Mouse (Mus musculus) bone marrow, adult 2 months (tissue): ENCODE measurements around the gene Lias. TPM values are rescaled to one million over a fixed set of nuclear protein-coding genes. Genes with fewer than 3 reads are reported as not detected.

Source experiments
- H3K27ac ChIP-seq: fragments of 200-500 bp; 2 replicates; pipeline ENCODE4 v1.5.1; 2012; ENCODE audit warnings: low read depth, mild to moderate bottlenecking, control low read depth, inconsistent platforms, low read length; ENCODE audit not compliant: control insufficient read depth, poor library complexity, insufficient read depth
- H3K4me1 ChIP-seq: fragments of 200-500 bp; 2 replicates; pipeline ENCODE4 v1.6.1; 2011; ENCODE audit warnings: low read length; ENCODE audit not compliant: control insufficient read depth, insufficient read depth
- H3K4me3 ChIP-seq: fragments of 200-500 bp; replicated peaks from 2 replicates; pipeline ENCODE3; 2011; ENCODE audit warnings: mild to moderate bottlenecking, low read depth, low read length, control low read depth; ENCODE audit not compliant: control insufficient read depth
- CTCF ChIP-seq: fragments of 200-500 bp; IDR thresholded peaks from 2 replicates; pipeline ENCODE4 v1.5.1; 2011; ENCODE audit warnings: low read length, control low read depth; ENCODE audit not compliant: control insufficient read depth, insufficient read depth
- POLR2A ChIP-seq: fragments of 200-500 bp; IDR thresholded peaks from 2 replicates; pipeline ENCODE4 v1.6.1; 2011; ENCODE audit warnings: low read depth, mild to moderate bottlenecking, control low read depth, low read length, borderline replicate concordance; ENCODE audit not compliant: control insufficient read depth
- WGBS: fragments of 180-500 bp; shearing (Covaris S2); methylation state at CpG from one replicate; pipeline ENCODE4 v1.1.7; 2018; 5-methylcytosine and 5-hydroxymethylcytosine counted together
- polyA plus RNA-seq: library from polyadenylated mRNA; stranded (reverse); fragments of >200 nt; gene quantifications from 2 replicates; pipeline ENCODE4 v1.2.4, GENCODE M21; 2011; ENCODE audit warnings: low replicate concordance; ENCODE audit not compliant: missing spikeins, insufficient read depth, insufficient read length

Gene Lias
- polyA plus RNA-seq, 1 experiment = 25.3 TPM

DNA sequence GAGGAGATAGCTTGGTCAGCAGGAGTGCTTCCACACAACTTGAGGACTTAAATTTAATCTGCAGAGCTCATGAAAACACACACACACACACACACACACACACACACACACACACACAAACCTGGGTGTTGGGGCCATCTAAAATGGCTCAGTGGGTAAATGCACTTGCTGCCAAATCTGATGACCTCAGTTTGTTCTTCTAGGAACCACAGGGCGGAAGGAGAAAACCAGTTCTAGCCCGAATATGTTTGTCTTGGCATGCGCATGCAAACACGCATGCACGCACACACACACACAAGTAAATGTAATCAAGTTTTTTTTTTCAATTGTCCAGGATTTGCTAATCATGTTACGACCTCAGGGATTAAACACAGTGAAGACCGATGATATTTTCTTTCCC, 19.7 kb upstream of the Lias start:
- 94% methylated on average over 7 of the region's 7 CpGs for WGBS
- no peak overlapping the region for H3K4me3 ChIP-seq
- peaks cover 3% of the 10 kb centered on the region; the same call in 1 of the 2 replicates for H3K4me1 ChIP-seq
- no peak overlapping the region for H3K27ac ChIP-seq
- TF ChIP-seq POLR2A (no peak), CTCF (no peak)

DNA sequence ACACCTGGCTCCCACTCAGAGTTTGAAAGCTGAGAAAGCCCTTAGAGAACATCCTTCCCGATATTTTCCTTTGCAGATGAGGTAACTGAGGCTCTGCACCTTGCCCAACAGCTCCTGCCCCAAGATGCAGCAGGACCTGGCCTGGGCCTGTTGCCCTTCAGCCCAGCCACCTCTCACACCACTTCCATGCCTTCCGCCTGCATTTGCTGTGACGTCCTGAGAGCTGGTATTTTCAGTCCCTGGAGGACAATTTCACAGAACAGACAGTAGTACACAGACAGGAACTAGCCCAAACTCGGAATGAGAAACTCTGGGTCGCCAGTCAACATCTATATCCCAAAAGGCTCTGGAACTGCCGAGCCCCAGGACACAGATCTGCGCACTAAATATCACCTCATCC, 16.6 kb upstream of the Lias start:
- peaks cover 2% of the 10 kb centered on the region; the same call in 1 of the 2 replicates for H3K4me1 ChIP-seq
- WGBS = 80% methylated on average over 7 of the region's 7 CpGs
- TF ChIP-seq POLR2A = no peak
- TF ChIP-seq CTCF = no peak
- no peak overlapping the region for H3K4me3 ChIP-seq
- no peak overlapping the region for H3K27ac ChIP-seq

DNA sequence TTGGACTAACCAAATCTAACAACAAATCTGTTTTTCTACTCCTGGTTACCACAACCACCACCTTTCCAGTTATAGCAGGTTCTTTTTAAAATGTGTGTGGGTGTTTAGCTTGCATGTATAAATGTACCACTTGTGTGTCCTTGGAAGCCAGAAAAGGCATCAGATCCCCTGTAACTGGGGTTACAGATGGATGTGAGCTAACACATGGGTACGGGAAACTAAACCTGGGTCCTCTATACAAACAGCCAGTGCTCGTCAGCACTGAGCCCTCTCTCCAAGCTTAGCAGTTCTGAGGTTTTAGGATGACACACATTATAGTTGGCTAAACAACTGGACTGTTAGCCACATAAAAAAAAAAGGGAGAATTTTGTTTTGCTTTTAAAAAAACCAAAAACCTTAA, 5.6 kb upstream of the Lias start:
- H3K27ac ChIP-seq = no peak overlapping the region
- H3K4me1 ChIP-seq = peaks cover 1% of the 10 kb centered on the region; the same call in 1 of the 2 replicates
- no peak for TF ChIP-seq CTCF
- TF ChIP-seq POLR2A = no peak
- no peak overlapping the region for H3K4me3 ChIP-seq
- WGBS = 76% methylated on average over 2 of the region's 2 CpGs

DNA sequence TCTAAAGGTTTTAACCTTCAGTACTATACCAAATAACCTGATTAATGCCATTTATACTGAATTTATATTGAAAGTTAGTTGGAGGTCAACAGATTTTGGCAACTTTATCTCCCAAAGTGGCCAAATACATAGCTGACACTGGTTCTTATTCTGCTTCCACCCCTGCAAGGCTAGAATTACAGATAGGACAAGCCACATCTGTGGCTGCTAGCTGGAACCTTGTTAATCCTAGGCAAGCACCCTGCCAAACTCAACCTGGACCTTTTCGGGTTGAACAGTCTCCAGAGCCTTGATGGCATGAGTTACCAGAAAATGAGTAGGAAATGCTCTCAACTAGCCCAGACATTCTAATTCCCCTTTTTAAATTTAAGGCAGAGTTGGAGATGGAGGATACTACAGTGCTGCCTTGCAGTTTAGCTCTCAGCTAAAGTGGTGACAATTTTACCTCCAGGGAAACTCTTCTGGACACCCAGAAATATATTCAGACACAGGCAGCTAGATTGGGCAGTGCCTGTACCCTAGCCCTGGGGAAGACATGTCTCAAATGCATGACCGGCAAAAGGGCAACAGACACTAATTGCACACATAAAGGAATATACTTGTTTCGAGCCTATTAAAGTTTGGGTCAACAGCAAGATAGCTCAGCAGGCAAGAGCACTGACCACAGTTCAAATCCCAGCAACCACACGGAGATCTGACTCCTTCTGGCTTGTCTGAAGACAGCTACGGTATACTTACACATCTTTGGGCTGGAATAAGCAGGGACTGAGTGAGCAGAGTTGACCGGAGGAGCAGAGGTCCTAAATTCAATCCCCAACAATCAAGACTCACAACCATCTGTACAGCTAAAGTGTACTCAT, 4.1 kb upstream of the Lias start:
- Histone ChIP-seq H3K27ac (no peak overlapping the region), H3K4me3 (no peak overlapping the region), H3K4me1 (peaks cover 1% of the 10 kb centered on the region; the same call in 1 of the 2 replicates)
- WGBS = 84% methylated on average over 6 of the region's 6 CpGs
- TF ChIP-seq CTCF = no peak
- no peak for TF ChIP-seq POLR2A

DNA sequence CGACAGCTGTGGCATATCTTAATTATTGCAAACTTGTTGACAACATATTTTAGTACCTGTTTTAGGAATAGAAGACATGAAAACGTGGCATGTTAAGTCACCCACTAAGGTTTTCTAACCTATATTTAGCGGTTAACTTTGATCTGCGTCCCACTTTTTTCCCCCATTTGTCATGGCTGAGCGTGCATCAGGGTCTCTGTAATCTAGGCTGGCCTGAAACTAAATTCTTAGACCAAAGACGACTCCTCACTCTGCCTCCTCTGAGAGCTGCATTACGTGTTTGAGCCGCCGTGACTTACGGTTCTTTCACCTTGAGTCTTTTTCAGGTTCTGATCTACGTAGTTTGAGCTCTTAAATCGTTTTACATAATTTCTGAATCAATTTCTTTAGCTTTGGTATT, 456 bp downstream of the Lias start:
- TF ChIP-seq POLR2A = no peak
- TF ChIP-seq CTCF = no peak
- peaks cover 1% of the 10 kb centered on the region; the same call in 1 of the 2 replicates for H3K4me1 ChIP-seq
- WGBS = 2% methylated on average over 12 of the region's 12 CpGs
- peak overlapping the region; percentile 72 for H3K4me3 ChIP-seq
- H3K27ac ChIP-seq = no peak overlapping the region

DNA sequence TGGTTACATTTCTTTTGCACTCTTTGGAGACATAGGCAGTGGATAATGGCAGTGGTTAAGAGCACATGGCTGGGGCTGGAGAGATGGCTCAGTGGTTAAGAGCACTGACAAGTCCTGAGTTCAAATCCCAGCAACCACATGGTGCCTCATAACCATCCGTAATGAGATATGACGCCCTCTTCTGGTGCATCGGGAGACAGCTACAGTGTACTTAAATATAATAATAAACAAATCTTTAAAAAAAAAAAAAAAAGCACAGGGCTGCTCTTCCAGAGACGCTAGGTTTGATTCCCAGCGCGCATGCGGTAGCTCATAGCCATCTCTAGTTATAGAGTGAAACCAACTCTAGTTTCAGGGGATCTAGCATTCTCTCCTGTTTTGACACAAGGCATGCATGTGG, 3.1 kb downstream of the Lias start:
- H3K4me3 ChIP-seq = no peak overlapping the region

DNA sequence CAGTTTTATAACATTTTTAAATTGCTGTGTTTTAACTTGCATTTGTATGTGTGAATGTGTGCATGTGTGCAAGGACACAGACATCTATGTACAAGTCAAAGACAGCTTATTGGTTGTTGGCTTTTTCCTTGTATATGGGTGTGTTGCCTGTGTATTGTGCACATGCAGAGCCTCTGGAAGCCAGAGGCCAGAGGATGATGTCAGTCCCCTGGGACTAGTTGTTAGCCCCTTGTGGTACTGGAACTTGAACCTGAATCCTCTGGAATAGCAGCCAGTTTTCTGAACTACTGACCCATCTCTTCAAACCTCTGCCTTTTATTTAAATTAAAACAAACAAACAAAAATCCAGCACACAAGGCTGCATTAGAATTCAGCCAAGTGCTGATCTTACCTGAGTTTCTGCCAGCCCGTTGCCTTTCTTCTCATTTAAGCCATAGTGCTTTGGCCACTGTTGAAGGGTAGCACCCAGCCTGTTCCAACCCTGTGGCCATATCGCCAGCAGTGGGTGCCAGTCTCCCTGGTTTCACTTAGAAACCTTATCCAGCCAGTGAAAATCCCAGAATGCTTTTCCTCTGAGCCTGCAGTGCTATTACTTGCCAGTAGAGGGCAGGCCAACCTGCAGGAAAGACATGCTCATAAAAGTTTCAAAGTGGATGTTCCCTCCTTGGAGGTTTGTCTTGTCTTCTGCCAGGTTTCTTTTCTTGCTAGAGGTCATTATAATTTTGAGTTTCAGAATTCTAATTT, 10.1 kb downstream of the Lias start:
- H3K4me3 ChIP-seq = no peak overlapping the region
- TF ChIP-seq CTCF (peak; percentile 72), POLR2A (no peak)
- 18% methylated on average over 2 of the region's 2 CpGs for whole genome bisulfite sequencing
- no peak overlapping the region for H3K27ac ChIP-seq
- H3K4me1 ChIP-seq = no peaks in the 10 kb centered on the region

More for the DNA sequence above, 3.1 kb downstream of the Lias start:
- no peak for TF ChIP-seq POLR2A
- TF ChIP-seq CTCF = no peak
- 89% methylated on average over 7 of the region's 7 CpGs for WGBS
- peaks cover 1% of the 10 kb centered on the region; the same call in 1 of the 2 replicates for H3K4me1 ChIP-seq
- no peak overlapping the region for H3K27ac ChIP-seq

DNA sequence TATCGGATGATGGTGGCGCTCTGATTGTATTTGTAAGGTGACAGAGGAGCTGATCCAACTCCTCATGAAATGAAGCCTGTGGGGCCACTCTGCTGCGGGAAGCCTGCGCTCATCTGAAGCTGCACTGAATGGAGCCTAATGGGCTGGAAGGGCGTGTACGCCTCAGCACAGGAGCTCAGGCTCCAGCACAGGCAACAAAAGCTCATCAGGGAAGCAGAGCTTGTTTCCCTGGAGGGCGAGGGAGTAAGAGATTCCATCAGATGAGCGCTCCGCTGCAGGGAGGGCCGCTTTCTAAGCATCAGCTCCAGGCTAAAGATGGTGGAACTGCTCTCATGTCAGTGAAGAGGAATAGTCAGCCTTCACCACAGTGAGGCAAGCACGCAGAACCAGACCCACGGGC, 16.7 kb downstream of the Lias start:
- Histone ChIP-seq H3K27ac (no peak overlapping the region), H3K4me3 (no peak overlapping the region), H3K4me1 (no peaks in the 10 kb centered on the region)
- TF ChIP-seq CTCF = no peak
- 94% methylated on average over 12 of the region's 12 CpGs for WGBS
